Mouse (Mus musculus): ENCODE results near the gene Ak5. TPM values are rescaled to one million over a fixed set of nuclear protein-coding genes. Genes with fewer than 3 reads are reported as not detected.
"Not testable (repeated sequence)": the region's sequence is repeated elsewhere in the genome, so short reads cannot be mapped to it uniquely, and the experiment has no call there.

The Ak5 gene
- total RNA-seq, 4 experiments from 2014 or later: 0.11 to 0.25 TPM; not detected in 2

DNA sequence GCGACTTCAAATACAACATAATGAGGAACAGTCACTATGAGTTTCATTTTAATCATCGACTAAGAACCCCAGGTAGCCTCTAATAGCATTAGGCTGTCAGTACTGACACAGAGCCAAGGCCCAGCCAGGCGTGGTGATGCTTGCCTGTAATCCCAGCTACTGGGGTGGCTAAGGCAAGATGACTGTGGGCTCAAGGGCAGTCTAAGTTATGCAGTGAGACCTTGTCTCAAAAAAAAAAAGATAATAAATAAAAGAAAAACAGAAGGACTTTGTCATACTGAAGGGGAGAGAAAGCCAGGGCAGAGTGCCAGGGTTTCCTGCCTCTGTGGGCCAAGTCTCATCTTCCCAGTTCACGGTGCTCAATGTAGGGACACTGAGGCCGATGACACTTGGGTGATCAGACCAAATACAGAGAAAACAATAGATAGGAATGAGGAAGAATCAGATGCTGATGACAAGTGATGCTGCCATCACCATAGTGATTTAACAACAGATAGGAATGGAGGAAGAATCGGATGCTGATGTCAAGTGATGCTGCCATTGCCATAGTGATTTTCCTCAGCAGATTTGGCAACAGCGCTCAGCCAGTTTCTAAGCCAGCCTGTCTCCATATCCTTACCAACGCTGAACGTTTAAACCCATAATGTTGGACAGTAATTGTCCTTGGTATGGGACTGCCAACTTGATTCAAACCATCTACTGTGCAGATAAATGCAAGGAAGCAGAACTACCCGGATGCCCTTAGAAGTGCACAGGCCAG lies 42.9 kb downstream of the Ak5 start:
- DNase-seq (ENCODE audit: low spot score): no peak

- no peak for DNase-seq (ENCODE audit: low spot score)
Observed at GRCm38 (mm10) chr3:152620534-152620933, 47.6 kb downstream of the Ak5 start.

DNA sequence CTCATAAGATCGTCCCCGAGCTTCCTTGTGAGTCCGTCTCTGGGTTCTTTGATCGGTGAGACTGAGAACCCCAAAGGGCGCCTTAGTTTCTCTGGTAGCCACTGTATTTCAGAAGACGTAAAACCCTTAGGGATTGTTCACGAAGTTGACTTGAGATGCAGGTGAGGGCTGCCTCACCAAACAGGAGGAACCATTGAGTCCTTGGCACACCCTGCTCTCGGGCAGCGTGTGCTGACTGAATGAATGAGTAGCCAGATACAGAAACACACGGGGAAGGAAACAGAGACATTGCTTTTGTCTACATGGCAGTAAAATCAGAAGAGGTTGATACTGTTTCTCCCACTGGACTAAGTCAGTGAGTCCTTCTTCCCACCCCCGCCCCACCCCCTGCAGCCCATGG lies 48.1 kb downstream of the Ak5 start:
- DNase-seq (ENCODE audit: low spot score): no peak

DNA sequence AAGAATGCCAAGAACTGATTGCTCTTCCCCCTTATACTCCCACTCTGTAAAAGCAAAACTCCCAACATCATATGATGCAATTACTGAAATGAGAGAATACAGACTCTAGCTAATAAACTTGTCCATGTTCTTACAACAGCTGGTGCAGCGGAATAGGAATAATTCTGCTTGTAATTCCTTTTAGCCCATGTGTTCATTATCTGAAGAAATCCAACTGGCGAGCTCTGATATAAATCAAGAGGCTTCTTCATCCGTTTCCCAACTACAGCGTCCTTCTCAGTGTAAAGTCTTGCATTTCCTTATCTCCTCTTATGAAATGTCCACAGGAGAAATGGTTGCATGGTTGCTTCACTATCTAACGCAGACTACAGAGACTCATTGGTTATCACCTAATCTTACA lies 59.1 kb downstream of the Ak5 start:
- no peak for DNase-seq (ENCODE audit: low spot score)

DNA sequence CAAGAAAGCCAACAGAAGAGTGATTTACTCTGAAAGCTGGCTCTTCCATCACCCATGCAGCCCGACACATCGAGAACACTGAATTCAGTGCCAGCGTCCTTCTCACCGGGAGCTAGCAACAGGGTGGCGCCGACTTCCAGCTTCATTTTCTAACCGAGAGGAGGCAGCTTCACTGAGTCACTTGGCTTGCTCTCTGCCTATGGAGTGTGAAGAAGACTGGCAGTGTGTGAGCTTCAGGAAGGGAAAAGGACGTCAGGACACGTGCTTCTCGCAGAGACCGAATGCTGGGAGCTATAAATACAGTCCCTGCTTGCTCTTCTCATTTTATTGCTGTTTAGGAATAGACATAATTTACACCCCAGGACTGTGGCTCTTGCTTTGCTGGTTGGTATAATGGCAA lies 62.3 kb downstream of the Ak5 start:
- no peak for DNase-seq (ENCODE audit: low spot score)

DNA sequence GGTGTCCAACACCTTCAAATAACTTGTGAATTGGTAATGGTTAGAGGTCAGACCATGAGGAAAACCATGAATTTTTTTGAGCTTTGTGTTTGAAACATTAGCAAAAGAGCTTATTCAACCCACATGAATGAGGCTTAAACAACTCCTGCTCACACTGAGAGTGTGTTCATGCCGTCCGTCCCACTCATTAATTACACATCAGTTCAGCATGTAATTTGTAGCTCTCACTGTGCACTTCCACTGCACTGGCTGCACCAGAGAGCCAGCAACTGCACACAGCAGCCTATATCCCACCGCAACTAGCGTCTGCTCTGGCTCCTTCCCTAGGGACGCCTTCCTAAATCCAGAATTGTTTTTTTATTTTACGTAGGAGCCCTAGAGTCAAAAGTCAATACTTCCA lies 68.5 kb downstream of the Ak5 start:
- no peak for DNase-seq (ENCODE audit: low spot score)

GRCm38 (mm10) chr3:152596406-152597050 lies 71.6 kb downstream of the Ak5 start:
- no peak for DNase-seq (ENCODE audit: low spot score)

- DNase-seq (ENCODE audit: low spot score): no peak
Observed at GRCm38 (mm10) chr3:152592767-152593425, 75.3 kb downstream of the Ak5 start.

GRCm38 (mm10) chr3:152590491-152590890 lies 77.7 kb downstream of the Ak5 start:
- no peak for DNase-seq (ENCODE audit: low spot score)

- not testable (repeated sequence) for DNase-seq (ENCODE audit: low spot score)
Observed at GRCm38 (mm10) chr3:152589101-152589500, 79.1 kb downstream of the Ak5 start.

- DNase-seq (ENCODE audit: low spot score): no peak
Observed at GRCm38 (mm10) chr3:152587007-152587406, 81.2 kb downstream of the Ak5 start.

GRCm38 (mm10) chr3:152586191-152586590 lies 82.0 kb downstream of the Ak5 start:
- DNase-seq (ENCODE audit: low spot score): no peak

DNA sequence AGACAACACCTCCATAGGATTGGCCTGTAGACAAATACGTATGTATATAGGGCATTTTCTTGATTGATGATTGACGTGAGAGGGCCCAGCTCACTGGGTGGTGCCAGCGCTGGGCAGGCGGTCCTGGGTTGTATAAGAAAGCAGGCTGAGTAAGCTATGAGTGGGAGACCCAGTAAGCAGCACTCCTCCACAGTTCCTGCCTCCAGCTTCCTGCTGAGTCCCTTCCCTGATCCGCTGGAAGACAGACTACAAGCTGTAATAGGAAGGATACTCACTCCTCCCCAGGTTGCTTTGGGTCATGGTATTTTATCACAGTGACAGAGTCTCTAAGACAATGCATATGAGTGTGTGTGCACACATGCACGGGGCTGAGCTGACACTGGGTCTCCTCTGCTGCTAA lies 82.6 kb downstream of the Ak5 start:
- no peak for DNase-seq (ENCODE audit: low spot score)

DNA sequence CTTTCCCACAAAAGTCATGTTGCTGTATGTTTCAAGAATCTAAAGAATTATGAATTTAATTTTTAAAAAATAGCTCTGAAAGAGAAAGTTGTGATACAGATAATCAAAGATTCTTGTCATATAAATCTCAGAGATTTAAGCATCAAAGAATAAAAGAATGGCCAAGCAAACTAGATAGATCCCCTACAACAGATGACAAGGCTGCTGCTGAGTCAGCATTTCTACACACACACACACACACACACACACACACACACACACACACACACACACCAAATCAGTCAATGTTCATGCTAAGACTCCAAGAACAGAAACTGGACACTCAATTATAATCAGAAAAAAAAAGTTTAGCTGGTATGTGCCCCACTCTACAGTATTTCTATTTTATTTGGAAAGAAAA lies 85.1 kb downstream of the Ak5 start:
- DNase-seq (ENCODE audit: low spot score): no peak

DNA sequence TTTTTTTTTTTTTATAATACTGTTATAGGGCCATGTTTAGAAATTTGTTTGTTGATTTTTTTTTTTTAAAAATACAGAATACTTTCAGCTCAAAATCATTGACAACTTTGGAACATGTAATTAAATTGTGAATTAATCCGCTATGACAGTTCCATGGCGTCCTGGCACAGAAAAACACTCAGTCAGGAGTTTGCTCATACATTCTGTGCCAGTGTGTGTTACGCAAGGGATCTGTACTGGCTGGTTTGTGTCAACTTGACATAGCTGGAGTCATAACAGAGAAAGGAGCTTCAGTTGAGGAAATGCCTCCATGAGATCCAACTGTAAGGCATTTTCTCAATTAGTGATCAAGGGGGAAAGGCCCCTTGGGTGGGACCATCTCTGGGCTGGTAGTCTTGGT lies 86.3 kb downstream of the Ak5 start:
- DNase-seq (ENCODE audit: low spot score): not testable (repeated sequence)

DNA sequence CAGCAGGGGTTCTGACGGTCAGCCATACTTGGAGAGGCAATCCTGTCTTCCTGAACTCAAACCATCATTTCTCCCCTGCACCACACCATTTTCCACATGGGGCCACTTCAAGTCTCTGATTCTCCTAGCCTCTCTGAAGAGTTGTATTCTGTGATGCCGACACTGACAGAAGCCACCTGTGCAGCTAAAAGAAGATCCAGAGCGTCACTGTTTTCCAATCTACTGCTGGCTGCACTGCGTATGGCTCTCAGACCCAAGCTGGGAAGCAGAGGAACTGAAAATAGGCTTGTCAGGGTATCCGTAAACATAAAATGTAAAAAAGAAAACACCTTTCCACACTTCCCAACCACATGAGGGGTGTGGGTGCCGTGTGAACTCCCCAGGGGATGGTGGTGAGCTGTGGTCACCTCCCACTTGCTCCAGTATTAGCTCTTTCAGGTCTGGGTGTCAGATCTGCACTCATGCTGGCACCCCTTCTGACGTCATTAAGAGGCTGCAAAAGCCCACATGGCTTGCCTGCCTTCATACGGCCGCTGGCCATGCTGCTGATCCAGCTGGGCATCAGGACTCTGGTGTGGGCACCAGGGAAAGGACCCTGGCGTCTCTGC lies 88.1 kb downstream of the Ak5 start:
- no peak for DNase-seq (ENCODE audit: low spot score)

GRCm38 (mm10) chr3:152578282-152579228 lies 89.6 kb downstream of the Ak5 start:
- no peak for DNase-seq (ENCODE audit: low spot score)

DNA sequence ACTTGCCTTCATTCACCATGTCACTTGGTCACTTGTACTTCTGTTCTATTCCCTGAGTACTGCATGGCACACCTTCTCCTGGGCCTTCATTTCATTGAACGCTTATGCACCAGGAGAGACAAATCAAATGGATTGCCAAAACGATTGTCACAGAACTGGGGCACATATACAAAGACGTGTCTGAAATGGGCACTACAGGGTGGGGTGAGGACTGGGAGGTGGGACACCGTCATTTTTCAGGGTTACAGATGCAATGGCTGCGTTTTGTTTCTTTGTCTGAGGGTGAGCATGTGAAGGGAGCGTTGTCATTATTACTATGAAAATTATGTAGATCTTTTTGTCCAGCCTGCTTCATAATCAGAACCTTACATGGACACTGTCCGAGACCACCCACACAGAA lies 90.4 kb downstream of the Ak5 start:
- DNase-seq (ENCODE audit: low spot score): no peak

GRCm38 (mm10) chr3:152577273-152577672 lies 90.9 kb downstream of the Ak5 start:
- no peak for DNase-seq (ENCODE audit: low spot score)

DNA sequence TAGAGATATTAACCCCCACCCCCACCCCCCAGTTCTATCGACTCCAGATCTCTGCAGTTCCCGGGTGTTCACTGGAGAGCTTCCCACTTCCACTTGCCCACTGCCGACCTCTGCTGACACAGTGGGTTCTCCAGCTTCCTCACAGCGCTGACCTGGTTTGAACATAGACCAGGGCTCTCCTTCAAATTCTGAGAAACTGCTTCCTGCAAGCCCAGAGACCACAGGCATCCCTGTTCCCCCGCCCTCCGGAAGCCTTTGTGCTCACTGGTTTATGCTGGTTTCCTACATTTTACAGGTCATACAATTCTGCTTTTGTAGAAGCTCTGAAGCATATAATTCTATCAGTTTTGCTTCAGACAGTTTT lies 98.9 kb downstream of the Ak5 start:
- no peak for DNase-seq (ENCODE audit: low spot score)

GRCm38 (mm10) chr3:152568455-152569241 lies 99.5 kb downstream of the Ak5 start:
- DNase-seq (ENCODE audit: low spot score): no peak
